Mouse (Mus musculus) C2C12 (cell line): Measurements from ENCODE around the gene Shcbp1l.

Experiments
- CEBPB ChIP-seq: IDR thresholded peaks from one replicate; pipeline ENCODE4 v1.6.1; 2011; ENCODE audit warnings: low read depth, mild to moderate bottlenecking, control low read depth, moderate library complexity
- CTCF ChIP-seq: IDR thresholded peaks from one replicate; pipeline ENCODE4 v1.5.1; 2011; ENCODE audit not compliant: control insufficient read depth, insufficient read depth, insufficient read length
- FOSL1 ChIP-seq: IDR thresholded peaks from one replicate; pipeline ENCODE4 v1.8.0; 2011; ENCODE audit warnings: mild to moderate bottlenecking, low read length; ENCODE audit not compliant: poor library complexity, insufficient read depth, severe bottlenecking
- MAX ChIP-seq: IDR thresholded peaks from one replicate; pipeline ENCODE4 v1.6.1; 2011; ENCODE audit warnings: mild to moderate bottlenecking, control low read depth
- MYOD1 ChIP-seq: IDR thresholded peaks from one replicate; pipeline ENCODE4 v1.6.1; 2011; ENCODE audit warnings: low read depth; ENCODE audit not compliant: control insufficient read depth, insufficient read length
- MYOG ChIP-seq: IDR thresholded peaks from one replicate; pipeline ENCODE4 v1.6.1; 2011; ENCODE audit not compliant: control insufficient read depth, insufficient read length; ENCODE audit errors: extremely low read depth
- USF1 ChIP-seq: IDR thresholded peaks from one replicate; pipeline ENCODE4 v1.6.1; 2011; ENCODE audit warnings: low read depth, mild to moderate bottlenecking, control low read depth, moderate library complexity

GRCm38 (mm10) chr1:153424770-153425584 lies at the start of gene Shcbp1l:
- TF ChIP-seq MYOG (no peak), USF1 (no peak), CEBPB (no peak), CTCF (no peak), MAX (no peak), MYOD1 (no peak), FOSL1 (no peak)
